Mouse (Mus musculus) hindbrain, embryonic 15.5 days (tissue): ENCODE results near the gene Sf3a3. TPM values are rescaled to one million over a fixed set of nuclear protein-coding genes. Genes with fewer than 3 reads are reported as not detected.

Source experiments
- ATAC-seq: fragments of 200-750 bp; cut with Nextera tagmentation; 2 replicates; pipeline ENCODE4 v1.8.0; 2017; ENCODE audit warnings: low read depth, moderate number of reproducible peaks, moderate TSS enrichment; ENCODE audit not compliant: low FRiP score
- H3K27ac ChIP-seq: fragments of 300-500 bp; sonication (generic); replicated peaks from 2 replicates; pipeline ENCODE4 v1.5.1; 2015; ENCODE audit warnings: mild to moderate bottlenecking, inconsistent platforms
- H3K27me3 ChIP-seq: fragments of 300-500 bp; sonication (generic); 2 replicates; pipeline ENCODE4 v1.6.1; 2015; ENCODE audit warnings: control low read depth, inconsistent platforms
- H3K36me3 ChIP-seq: fragments of 300-500 bp; sonication (generic); 2 replicates; pipeline ENCODE4 v1.6.1; 2015; ENCODE audit warnings: control low read depth, inconsistent platforms
- H3K4me1 ChIP-seq: fragments of 300-500 bp; sonication (generic); replicated peaks from 2 replicates; pipeline ENCODE4 v1.6.1; 2015; ENCODE audit warnings: control low read depth, inconsistent platforms
- H3K4me2 ChIP-seq: fragments of 300-500 bp; sonication (generic); 2 replicates; pipeline ENCODE4 v1.6.1; 2015; ENCODE audit warnings: moderate library complexity, mild to moderate bottlenecking, inconsistent platforms
- H3K4me3 ChIP-seq: fragments of 300-500 bp; sonication (generic); 2 replicates; pipeline ENCODE4 v1.5.1; 2015; ENCODE audit warnings: mild to moderate bottlenecking, inconsistent platforms
- H3K9ac ChIP-seq: fragments of 300-500 bp; sonication (generic); 2 replicates; pipeline ENCODE4 v1.6.1; 2015; ENCODE audit warnings: inconsistent platforms
- H3K9me3 ChIP-seq: fragments of 300-500 bp; sonication (generic); 2 replicates; pipeline ENCODE4 v1.6.1; 2016; ENCODE audit warnings: control low read depth, inconsistent platforms
- WGBS: fragments of 180-500 bp; shearing (Covaris S2); methylation state at CpG from one replicate; pipeline ENCODE4 v1.1.7; 2015; 5-methylcytosine and 5-hydroxymethylcytosine counted together
- microRNA counts: library from miRNA; unstranded; fragments of <30 nt; microRNA quantifications from one replicate; lab custom pipeline; 2016
- microRNA-seq: library from miRNA; unstranded; fragments of <30 nt; microRNA quantifications from one replicate; pipeline ENCODE4, GENCODE M21; 2016
- polyA plus RNA-seq: library from polyadenylated mRNA; unstranded; fragments of >200 nt; fragmentation: Nextera tagmentation; extraction: Ambion mirVana; gene quantifications from 2 replicates; pipeline ENCODE4 v1.2.1, GENCODE M21; 2015

The Sf3a3 gene
- polyA plus RNA-seq, 1 experiment from 2014 or later: 96.2 TPM

GRCm38 (mm10) chr4:124773449-124773848, 58.9 kb downstream of the Sf3a3 start:
- Histone ChIP-seq H3K27ac (no peak overlapping the region), H3K4me3 (no peak overlapping the region), H3K4me2 (no peak overlapping the region), H3K36me3 (no peaks in the 10 kb centered on the region; the same call in 1 of the 2 replicates), H3K27me3 (no peaks in the 10 kb centered on the region), H3K4me1 (no peaks in the 10 kb centered on the region), H3K9ac (no peak overlapping the region), H3K9me3 (no peaks in the 10 kb centered on the region)
- no peak for ATAC-seq
- WGBS: 91% methylated on average over 2 of the region's 2 CpGs

GRCm38 (mm10) chr4:124773995-124774394, 59.4 kb downstream of the Sf3a3 start:
- WGBS: 92% methylated on average over 6 of the region's 6 CpGs
- H3K9me3 ChIP-seq: no peaks in the 10 kb centered on the region

GRCm38 (mm10) chr4:124774429-124774828, 59.9 kb downstream of the Sf3a3 start:
- H3K27me3 ChIP-seq: no peaks in the 10 kb centered on the region
- no peak overlapping the region for H3K4me3 ChIP-seq
- no peaks in the 10 kb centered on the region for H3K4me1 ChIP-seq
- no peak overlapping the region for H3K9ac ChIP-seq
- H3K27ac ChIP-seq: no peak overlapping the region
- H3K4me2 ChIP-seq: no peak overlapping the region
- WGBS: 80% methylated on average over 2 of the region's 2 CpGs
- H3K9me3 ChIP-seq: no peaks in the 10 kb centered on the region
- peaks cover 10% of the 10 kb centered on the region for H3K36me3 ChIP-seq
- no peak for ATAC-seq

More at GRCm38 (mm10) chr4:124773995-124774394, 59.4 kb downstream of the Sf3a3 start:
- Histone ChIP-seq H3K4me1 (no peaks in the 10 kb centered on the region), H3K9ac (no peak overlapping the region), H3K4me3 (no peak overlapping the region), H3K36me3 (peaks cover 5% of the 10 kb centered on the region), H3K27me3 (no peaks in the 10 kb centered on the region), H3K27ac (no peak overlapping the region), H3K4me2 (no peak overlapping the region)
- no peak for ATAC-seq

- no peak overlapping the region for H3K9ac ChIP-seq
- H3K4me1 ChIP-seq: no peaks in the 10 kb centered on the region
- no peak overlapping the region for H3K4me2 ChIP-seq
- H3K27ac ChIP-seq: no peak overlapping the region
- H3K27me3 ChIP-seq: no peaks in the 10 kb centered on the region
- no peaks in the 10 kb centered on the region for H3K9me3 ChIP-seq
- ATAC-seq: no peak
- no peak overlapping the region for H3K4me3 ChIP-seq
- 90% methylated on average over 7 of the region's 7 CpGs for WGBS
- peaks cover 65% of the 10 kb centered on the region for H3K36me3 ChIP-seq
Measured at GRCm38 (mm10) chr4:124781361-124781760, 66.8 kb downstream of the Sf3a3 start.

MicroRNA genes within 50 kb of the gene (microRNA counts, 519-probe panel; counts per million panel counts)
- not detected for microRNA mmu-miR-697 (lab: Ali Mortazavi, UCI)
- microRNA mmu-miR-698 (lab: Ali Mortazavi, UCI): not detected

Small RNAs within 50 kb of the gene (microRNA-seq; reads per million reads assigned to microRNA genes)
- not detected for gene Gm24721
- not detected for gene Mir697
- gene Mir698: not detected

Other genes with a start within 250 kb of the Sf3a3 start
- 0.23 and 0.31 TPM in 2 replicates for gene 3100002H09Rik, start 104.0 kb upstream of the Sf3a3 start, polyA plus RNA-seq
- 7.9 and 13.4 TPM in 2 replicates for gene Pou3f1, start 58.0 kb upstream of the Sf3a3 start, polyA plus RNA-seq
- gene Utp11, start 21.2 kb upstream of the Sf3a3 start, polyA plus RNA-seq: 39.1 and 39.5 TPM in 2 replicates
- gene Fhl3, start 14.1 kb upstream of the Sf3a3 start, polyA plus RNA-seq: 1.6 and 2.8 TPM in 2 replicates
- 22.9 and 26.1 TPM in 2 replicates for gene Inpp5b, start 27.1 kb downstream of the Sf3a3 start, polyA plus RNA-seq
- gene Mtf1, start 87.3 kb downstream of the Sf3a3 start, polyA plus RNA-seq: 11.1 and 11.6 TPM in 2 replicates
- 46.3 and 50.4 TPM in 2 replicates for gene Yrdc, start 135.9 kb downstream of the Sf3a3 start, polyA plus RNA-seq
- 98.8 and 103 TPM in 2 replicates for gene 1110065P20Rik, start 136.4 kb downstream of the Sf3a3 start, polyA plus RNA-seq
- gene Maneal, start 147.4 kb downstream of the Sf3a3 start, polyA plus RNA-seq: 15.9 and 16.0 TPM in 2 replicates
- gene Epha10, start 166.1 kb downstream of the Sf3a3 start, polyA plus RNA-seq: 12.8 and 13.5 TPM in 2 replicates
- gene 9930104L06Rik, start 222.3 kb downstream of the Sf3a3 start, polyA plus RNA-seq: 13.1 and 15.1 TPM in 2 replicates
- gene Cdca8, start 224.5 kb downstream of the Sf3a3 start, polyA plus RNA-seq: 37.1 and 40.7 TPM in 2 replicates